Mouse (Mus musculus): ENCODE data around the gene Fsd1. TPM values are rescaled to one million over a fixed set of nuclear protein-coding genes. Genes with fewer than 3 reads are reported as not detected.
"Not testable (repeated sequence)": the region's sequence is repeated elsewhere in the genome, so short reads cannot be mapped to it uniquely, and the experiment has no call there.

The Fsd1 gene
- polyA plus RNA-seq (2015; fragmentation: Nextera tagmentation; extraction: Ambion mirVana) = 0.22 and 0.26 TPM in 2 replicates

GRCm38 (mm10) chr17:55986030-55986961 lies at the start of gene Fsd1:
Fsd1 (plus strand) TSS chr17:55986509.
- no peaks in the 10 kb centered on the region for H3K4me1 ChIP-seq (ENCODE audit: control insufficient read depth, low read depth, low read length)
- no peak for ATAC-seq (ENCODE audit: low read depth)
- H3K4me2 ChIP-seq (ENCODE audit: low read depth, low read length) = no peak within 1 kb of the TSS
- H3K27me3 ChIP-seq (ENCODE audit: control insufficient read depth, insufficient read depth, low read depth, low read length) = peaks cover 18% of the 10 kb centered on the region
- H3K4me3 ChIP-seq (ENCODE audit: low read depth, low read length) = no peak within 1 kb of the TSS
- no peak within 1 kb of the TSS for H3K27ac ChIP-seq (ENCODE audit: low read length)
- H3K9me3 ChIP-seq (replicated peaks; ENCODE audit: control insufficient read depth, low read length) = no peaks in the 10 kb centered on the region
- no peaks in the 10 kb centered on the region for H3K36me3 ChIP-seq (ENCODE audit: control insufficient read depth, insufficient read depth)
- no peak within 1 kb of the TSS for H3K9ac ChIP-seq (ENCODE audit: low read depth, low read length)
- WGBS (ENCODE audit: insufficient replicate concordance) = 8% methylated on average over 35 of the region's 35 CpGs

- not testable (repeated sequence) for H3K9me3 ChIP-seq (replicated peaks; ENCODE audit: control insufficient read depth, low read length); H3K27me3 ChIP-seq (ENCODE audit: control insufficient read depth, insufficient read depth, low read depth, low read length); H3K4me1 ChIP-seq (ENCODE audit: control insufficient read depth, low read depth, low read length); ATAC-seq (ENCODE audit: low read depth); H3K36me3 ChIP-seq (ENCODE audit: control insufficient read depth, insufficient read depth)
- Histone ChIP-seq H3K9ac (ENCODE audit: low read depth, low read length) (peak overlapping the region; percentile 13; the same call in 1 of the 2 replicates), H3K27ac (ENCODE audit: low read length) (peak overlapping the region; percentile 89), H3K4me3 (ENCODE audit: low read depth, low read length) (peak overlapping the region; percentile 66), H3K4me2 (ENCODE audit: low read depth, low read length) (peak overlapping the region; percentile 82)
- 32% methylated on average over 10 of the region's 10 CpGs for WGBS (ENCODE audit: insufficient replicate concordance)
Observed at GRCm38 (mm10) chr17:55944387-55944865, 41.9 kb upstream of the Fsd1 start.

- H3K27me3 ChIP-seq (ENCODE audit: control insufficient read depth, insufficient read depth, low read depth, low read length); H3K36me3 ChIP-seq (ENCODE audit: control insufficient read depth, insufficient read depth); H3K9me3 ChIP-seq (replicated peaks; ENCODE audit: control insufficient read depth, low read length); H3K4me1 ChIP-seq (ENCODE audit: control insufficient read depth, low read depth, low read length): not testable (repeated sequence)
- WGBS (ENCODE audit: insufficient replicate concordance) = under 1% methylated on average over 56 of the region's 56 CpGs
- peak; percentile 97 for ATAC-seq (ENCODE audit: low read depth)
- Histone ChIP-seq H3K27ac (ENCODE audit: low read length) (peak overlapping the region; percentile 89), H3K9ac (ENCODE audit: low read depth, low read length) (peak overlapping the region; percentile 63), H3K4me2 (ENCODE audit: low read depth, low read length) (peak overlapping the region; percentile 82), H3K4me3 (ENCODE audit: low read depth, low read length) (peak overlapping the region; percentile 66)
Observed at GRCm38 (mm10) chr17:55944866-55945682, 41.2 kb upstream of the Fsd1 start.

- Histone ChIP-seq H3K4me2 (ENCODE audit: low read depth, low read length) (peak overlapping the region; percentile 82), H3K4me3 (ENCODE audit: low read depth, low read length) (peak overlapping the region; percentile 66), H3K27me3 (ENCODE audit: control insufficient read depth, insufficient read depth, low read depth, low read length) (no peaks in the 10 kb centered on the region), H3K27ac (ENCODE audit: low read length) (peak overlapping the region; percentile 89), H3K36me3 (ENCODE audit: control insufficient read depth, insufficient read depth) (no peaks in the 10 kb centered on the region), H3K9ac (ENCODE audit: low read depth, low read length) (peak overlapping the region; percentile 63), H3K4me1 (ENCODE audit: control insufficient read depth, low read depth, low read length) (peaks cover 5% of the 10 kb centered on the region), H3K9me3 (replicated peaks; ENCODE audit: control insufficient read depth, low read length) (no peaks in the 10 kb centered on the region)
- ATAC-seq (ENCODE audit: low read depth) = no peak
- 35% methylated on average over 5 of the region's 5 CpGs for WGBS (ENCODE audit: insufficient replicate concordance)
Observed at GRCm38 (mm10) chr17:55945696-55946095, 40.6 kb upstream of the Fsd1 start.

DNA sequence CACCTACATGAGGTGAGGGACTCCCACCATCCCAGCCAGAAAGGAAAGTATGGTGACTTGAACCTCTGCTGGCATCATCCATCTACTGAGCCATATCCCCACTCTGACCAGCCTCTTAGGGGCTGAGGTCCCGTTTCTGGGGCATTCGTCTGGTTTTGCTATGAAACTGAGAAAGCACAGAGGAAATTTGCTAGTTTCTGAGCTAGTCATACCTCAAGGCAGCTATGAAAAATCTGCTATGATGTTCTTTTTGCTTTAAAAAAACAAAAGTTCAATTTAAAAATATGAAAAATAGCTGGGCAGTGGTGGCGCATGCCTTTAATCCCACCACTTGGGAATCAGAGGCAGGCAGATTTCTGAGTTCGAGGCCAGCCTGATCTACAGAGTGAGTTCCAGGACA lies 37.7 kb upstream of the Fsd1 start:
- H3K36me3 ChIP-seq (ENCODE audit: control insufficient read depth, insufficient read depth) = no peaks in the 10 kb centered on the region
- no peak overlapping the region for H3K9ac ChIP-seq (ENCODE audit: low read depth, low read length)
- H3K4me3 ChIP-seq (ENCODE audit: low read depth, low read length) = no peak overlapping the region
- H3K4me2 ChIP-seq (ENCODE audit: low read depth, low read length) = no peak overlapping the region
- H3K9me3 ChIP-seq (replicated peaks; ENCODE audit: control insufficient read depth, low read length) = no peaks in the 10 kb centered on the region
- no peaks in the 10 kb centered on the region for H3K27me3 ChIP-seq (ENCODE audit: control insufficient read depth, insufficient read depth, low read depth, low read length)
- WGBS (ENCODE audit: insufficient replicate concordance) = 73% methylated on average over 4 of the region's 4 CpGs
- H3K4me1 ChIP-seq (ENCODE audit: control insufficient read depth, low read depth, low read length) = peaks cover 5% of the 10 kb centered on the region
- H3K27ac ChIP-seq (ENCODE audit: low read length) = no peak overlapping the region
- no peak for ATAC-seq (ENCODE audit: low read depth)

DNA sequence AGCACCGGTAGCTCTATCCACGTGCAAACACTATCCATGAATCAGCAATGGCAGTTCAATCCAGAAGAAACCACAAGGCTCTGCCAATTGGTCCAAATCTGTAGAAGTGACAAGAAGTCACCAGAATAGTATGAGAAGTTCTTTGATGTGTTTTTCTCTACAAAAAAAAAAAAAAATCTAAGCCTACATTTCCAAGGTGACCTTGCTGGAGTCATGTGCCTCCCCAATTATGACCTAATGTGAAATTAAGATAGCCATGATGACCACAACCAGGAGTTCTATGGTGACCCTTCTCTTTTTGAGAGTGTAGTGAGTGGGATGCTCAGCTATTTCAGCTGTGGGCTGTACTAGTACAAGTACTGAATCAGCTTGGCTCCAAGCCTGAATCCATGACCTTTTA lies 36.9 kb upstream of the Fsd1 start, which contains the start of gene Zfp119b:
Gene Zfp119b (minus strand): TSS at position 101 of the 400 bp plus-strand sequence.
- H3K9ac ChIP-seq (ENCODE audit: low read depth, low read length) = no peak within 1 kb of the TSS
- H3K4me2 ChIP-seq (ENCODE audit: low read depth, low read length) = no peak within 1 kb of the TSS
- no peak within 1 kb of the TSS for H3K4me3 ChIP-seq (ENCODE audit: low read depth, low read length)
- no peak for ATAC-seq (ENCODE audit: low read depth)
- H3K36me3 ChIP-seq (ENCODE audit: control insufficient read depth, insufficient read depth) = no peaks in the 10 kb centered on the region
- H3K9me3 ChIP-seq (replicated peaks; ENCODE audit: control insufficient read depth, low read length) = no peaks in the 10 kb centered on the region
- no peaks in the 10 kb centered on the region for H3K27me3 ChIP-seq (ENCODE audit: control insufficient read depth, insufficient read depth, low read depth, low read length)
- WGBS (ENCODE audit: insufficient replicate concordance) = 72% methylated on average over 2 of the region's 2 CpGs
- H3K4me1 ChIP-seq (ENCODE audit: control insufficient read depth, low read depth, low read length) = peaks cover 3% of the 10 kb centered on the region
- no peak within 1 kb of the TSS for H3K27ac ChIP-seq (ENCODE audit: low read length)

DNA sequence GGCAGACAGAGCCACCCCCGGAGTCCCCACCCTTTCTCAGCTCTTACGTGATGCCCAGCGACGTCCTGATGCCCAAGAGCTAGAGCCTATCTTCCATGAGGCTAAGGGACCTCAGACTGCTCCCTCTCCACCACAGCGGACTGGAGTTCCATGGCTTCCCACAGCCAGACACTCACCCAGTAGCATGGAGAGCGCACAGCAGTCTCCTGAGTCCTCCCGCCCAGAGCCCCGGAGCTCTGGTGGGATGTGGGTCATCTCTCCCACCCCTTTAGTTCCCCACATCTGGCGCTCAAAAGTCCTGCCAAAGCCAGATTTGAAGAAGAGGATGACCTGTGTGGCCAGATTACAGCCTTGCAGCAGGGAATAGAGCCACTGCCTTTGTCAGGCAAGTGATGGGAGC lies 35.7 kb upstream of the Fsd1 start:
- H3K9ac ChIP-seq (ENCODE audit: low read depth, low read length) = no peak overlapping the region
- no peaks in the 10 kb centered on the region for H3K27me3 ChIP-seq (ENCODE audit: control insufficient read depth, insufficient read depth, low read depth, low read length)
- H3K4me1 ChIP-seq (ENCODE audit: control insufficient read depth, low read depth, low read length) = peaks cover 2% of the 10 kb centered on the region
- no peaks in the 10 kb centered on the region for H3K36me3 ChIP-seq (ENCODE audit: control insufficient read depth, insufficient read depth)
- H3K4me3 ChIP-seq (ENCODE audit: low read depth, low read length) = no peak overlapping the region
- ATAC-seq (ENCODE audit: low read depth) = no peak
- 70% methylated on average over 9 of the region's 9 CpGs for whole genome bisulfite sequencing (ENCODE audit: insufficient replicate concordance)
- H3K27ac ChIP-seq (ENCODE audit: low read length) = no peak overlapping the region
- no peaks in the 10 kb centered on the region for H3K9me3 ChIP-seq (replicated peaks; ENCODE audit: control insufficient read depth, low read length)
- no peak overlapping the region for H3K4me2 ChIP-seq (ENCODE audit: low read depth, low read length)

- Histone ChIP-seq H3K4me3 (ENCODE audit: low read depth, low read length) (no peak overlapping the region), H3K4me2 (ENCODE audit: low read depth, low read length) (peak overlapping the region; percentile 16; the same call in 1 of the 2 replicates), H3K27ac (ENCODE audit: low read length) (peak overlapping the region; percentile 57; the same call in 1 of the 2 replicates), H3K27me3 (ENCODE audit: control insufficient read depth, insufficient read depth, low read depth, low read length) (no peaks in the 10 kb centered on the region), H3K9ac (ENCODE audit: low read depth, low read length) (no peak overlapping the region), H3K36me3 (ENCODE audit: control insufficient read depth, insufficient read depth) (no peaks in the 10 kb centered on the region), H3K9me3 (replicated peaks; ENCODE audit: control insufficient read depth, low read length) (no peaks in the 10 kb centered on the region), H3K4me1 (ENCODE audit: control insufficient read depth, low read depth, low read length) (peaks cover 12% of the 10 kb centered on the region)
- no peak for ATAC-seq (ENCODE audit: low read depth)
Observed at GRCm38 (mm10) chr17:55952041-55952440, 34.3 kb upstream of the Fsd1 start.

Data from liver, embryonic 16.5 days (tissue).